Mouse (Mus musculus): ENCODE measurements around the gene 3110009E18Rik.
A peak's percentile ranks its signal among the peaks of the same experiment; 100 is the strongest.

Gene 3110009E18Rik

GRCm38 (mm10) chr1:120105556-120105959, 15.4 kb upstream of the 3110009E18Rik start:
- peak; percentile 11 for DNase-seq (ENCODE audit: low read depth)

DNA sequence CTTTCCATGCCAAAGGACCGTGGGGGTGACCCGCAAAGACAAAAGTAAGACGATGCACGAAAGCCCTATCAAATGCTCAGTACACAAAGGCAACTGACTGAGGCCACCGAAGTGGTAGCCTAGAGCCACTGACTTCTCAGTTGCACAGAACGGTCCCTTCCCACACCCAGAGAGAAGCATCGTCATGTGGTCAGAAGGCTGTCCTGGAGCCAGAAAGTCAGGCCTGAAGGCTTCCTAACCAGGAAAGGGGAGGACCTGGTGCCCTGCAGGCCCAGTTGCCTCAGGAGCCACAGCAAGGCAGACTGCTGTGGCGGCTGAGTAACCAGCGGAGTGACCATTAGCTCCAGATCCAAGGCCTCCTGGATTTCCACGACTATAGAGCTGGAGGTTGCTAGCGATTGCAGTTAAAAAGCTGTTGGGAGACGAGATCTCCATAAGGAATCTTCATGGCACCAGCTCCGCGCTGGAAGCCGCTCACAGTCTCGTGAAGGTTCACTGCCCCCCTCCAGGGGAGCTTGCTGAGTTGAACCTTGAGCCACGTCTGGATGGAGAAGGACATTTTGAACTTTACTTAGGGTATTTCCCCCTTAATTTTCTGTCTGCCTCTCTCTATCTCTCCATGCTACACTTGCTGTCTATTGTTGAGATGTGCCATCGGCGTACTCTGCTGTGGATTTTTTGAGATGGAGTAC, 11.1 kb upstream of the 3110009E18Rik start:
- no peak for DNase-seq (ENCODE audit: low read depth)

DNA sequence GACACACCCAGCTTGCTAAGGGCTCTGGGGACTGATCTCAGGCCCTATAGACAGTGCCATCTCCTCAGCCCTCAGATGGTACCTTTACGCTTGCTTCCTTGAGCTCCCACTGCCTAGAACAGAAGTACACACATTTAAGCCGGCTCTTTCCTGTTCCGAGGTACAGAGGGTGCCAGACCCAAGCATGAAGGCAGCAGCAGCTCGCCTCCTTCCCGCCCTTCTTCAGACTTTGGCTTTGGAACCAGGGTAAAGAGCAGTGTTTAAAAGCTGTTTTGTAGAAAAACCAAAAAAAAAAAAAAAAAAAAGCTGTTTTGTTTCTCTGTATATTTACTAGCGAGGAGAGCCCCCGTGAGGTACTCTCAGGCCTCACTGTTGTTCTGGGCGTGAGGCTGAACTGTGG, 9.2 kb upstream of the 3110009E18Rik start:
- DNase-seq (ENCODE audit: low read depth) = no peak

GRCm38 (mm10) chr1:120112251-120113187, 8.5 kb upstream of the 3110009E18Rik start:
- peak; percentile 71 for DNase-seq (ENCODE audit: low read depth)

DNA sequence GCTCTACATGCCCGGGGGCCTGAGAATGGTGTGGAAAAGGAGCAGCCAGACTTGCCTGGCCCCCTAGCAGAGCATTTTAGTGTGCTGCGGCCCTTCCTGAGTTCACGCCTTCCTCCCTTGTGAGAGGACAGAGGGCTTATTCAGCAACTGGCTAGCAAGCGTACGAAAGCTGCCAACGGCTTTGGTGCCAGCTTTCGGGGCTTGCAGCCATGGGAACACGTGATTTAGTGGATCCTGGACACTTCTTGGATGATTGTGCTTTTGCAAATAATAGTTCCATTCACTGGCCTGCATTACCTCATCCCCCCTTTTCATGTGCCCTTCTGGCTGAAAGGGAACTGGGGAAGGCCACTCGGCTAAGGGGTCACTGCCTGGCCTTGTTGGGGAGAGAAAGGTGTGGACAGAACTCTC, 5.3 kb upstream of the 3110009E18Rik start:
- DNase-seq (ENCODE audit: low read depth) = no peak

GRCm38 (mm10) chr1:120116106-120116505, 4.9 kb upstream of the 3110009E18Rik start:
- no peak for DNase-seq (ENCODE audit: low read depth)

DNA sequence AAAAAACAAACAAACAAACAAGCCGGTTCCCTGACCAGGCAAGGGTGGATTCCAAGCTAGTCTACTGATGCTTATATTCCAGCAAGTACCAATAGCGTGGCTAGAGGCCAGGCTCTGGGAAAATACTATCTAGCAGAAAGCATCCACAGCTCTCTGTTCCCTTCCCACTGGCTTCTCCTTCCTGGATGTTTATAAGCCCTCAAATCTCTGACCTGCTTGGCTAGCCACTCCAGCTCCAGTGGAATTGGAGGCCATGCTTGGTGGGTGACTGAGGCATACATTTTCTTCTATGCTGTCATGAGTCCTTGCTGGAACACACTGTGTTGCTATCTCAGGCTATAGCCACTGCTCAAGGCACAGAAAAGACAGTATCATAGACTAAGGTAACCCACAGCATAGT, 2.1 kb upstream of the 3110009E18Rik start:
- DNase-seq (ENCODE audit: low read depth) = no peak

GRCm38 (mm10) chr1:120119389-120119788, 1.6 kb upstream of the 3110009E18Rik start:
- no peak for DNase-seq (ENCODE audit: low read depth)

DNA sequence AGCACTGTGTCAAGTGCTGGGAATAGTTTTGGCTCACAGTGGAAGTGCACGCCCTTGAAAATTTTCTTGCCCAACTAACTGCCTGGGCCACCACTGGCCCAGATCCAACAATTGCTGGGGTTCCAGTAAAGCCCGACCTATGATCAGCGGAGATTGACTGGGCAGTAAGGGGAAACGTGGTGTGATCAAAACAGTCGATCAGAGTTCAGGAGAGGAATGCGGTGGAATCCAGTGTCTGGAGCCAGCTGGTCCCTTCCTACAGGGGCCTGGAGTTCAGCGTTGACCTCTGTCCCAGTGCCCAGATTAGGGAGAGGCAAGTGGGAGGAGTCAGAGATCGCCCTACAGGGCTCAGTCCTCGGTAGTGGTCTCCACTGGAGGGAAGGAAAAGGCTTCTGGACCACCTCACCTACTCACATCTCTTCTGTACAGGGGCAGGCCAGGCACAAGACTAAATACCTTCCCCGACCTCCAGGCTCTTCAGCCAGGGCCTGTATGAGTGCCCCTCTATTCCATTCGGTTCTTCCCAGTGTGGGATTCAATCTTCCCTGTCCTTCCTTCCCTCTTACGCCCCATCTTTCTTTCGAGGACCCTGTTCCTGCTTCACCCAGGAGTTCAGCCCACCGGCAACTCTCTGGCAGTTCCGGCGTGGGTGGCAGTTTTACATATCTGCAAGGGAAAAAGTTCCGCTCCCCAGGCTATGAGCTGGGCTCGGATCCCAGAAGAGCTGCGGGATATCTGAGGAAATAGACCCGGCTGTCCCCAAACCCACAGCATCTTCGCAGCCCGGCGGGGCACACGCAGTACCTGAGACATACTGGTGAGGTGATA, 632 bp upstream of the 3110009E18Rik start:
- DNase-seq (ENCODE audit: low read depth) = peak; percentile 69

DNA sequence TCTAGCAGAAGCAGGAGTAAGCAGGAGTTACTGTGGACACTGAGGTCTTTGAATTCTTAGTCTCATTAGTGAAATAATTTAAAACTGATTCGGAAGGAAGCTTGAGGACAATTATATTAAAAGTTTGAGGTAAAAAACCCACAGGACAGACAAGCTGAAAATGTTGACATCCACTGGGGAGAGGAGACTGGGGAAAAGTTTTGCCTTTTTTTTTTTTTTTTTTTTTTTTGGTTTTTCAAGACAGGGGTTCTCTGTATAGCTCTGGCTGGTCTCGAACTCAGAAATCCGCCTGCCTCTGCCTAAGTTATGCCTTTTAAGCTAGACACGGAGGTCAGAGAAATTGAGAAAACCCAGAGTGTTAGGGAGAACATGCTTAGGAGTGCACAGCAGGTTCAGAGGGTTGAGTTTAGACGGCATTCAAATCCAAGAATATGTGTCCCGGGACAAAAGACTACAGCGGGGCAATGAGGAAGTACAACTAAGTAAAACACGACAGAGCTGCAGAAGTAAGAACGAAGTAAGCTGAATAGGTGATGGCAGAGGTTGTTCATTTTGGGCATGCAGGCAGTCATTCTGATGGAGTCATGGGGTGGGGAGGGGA, 1.0 kb downstream of the 3110009E18Rik start:
- DNase-seq (ENCODE audit: low read depth) = peak; percentile 46

DNA sequence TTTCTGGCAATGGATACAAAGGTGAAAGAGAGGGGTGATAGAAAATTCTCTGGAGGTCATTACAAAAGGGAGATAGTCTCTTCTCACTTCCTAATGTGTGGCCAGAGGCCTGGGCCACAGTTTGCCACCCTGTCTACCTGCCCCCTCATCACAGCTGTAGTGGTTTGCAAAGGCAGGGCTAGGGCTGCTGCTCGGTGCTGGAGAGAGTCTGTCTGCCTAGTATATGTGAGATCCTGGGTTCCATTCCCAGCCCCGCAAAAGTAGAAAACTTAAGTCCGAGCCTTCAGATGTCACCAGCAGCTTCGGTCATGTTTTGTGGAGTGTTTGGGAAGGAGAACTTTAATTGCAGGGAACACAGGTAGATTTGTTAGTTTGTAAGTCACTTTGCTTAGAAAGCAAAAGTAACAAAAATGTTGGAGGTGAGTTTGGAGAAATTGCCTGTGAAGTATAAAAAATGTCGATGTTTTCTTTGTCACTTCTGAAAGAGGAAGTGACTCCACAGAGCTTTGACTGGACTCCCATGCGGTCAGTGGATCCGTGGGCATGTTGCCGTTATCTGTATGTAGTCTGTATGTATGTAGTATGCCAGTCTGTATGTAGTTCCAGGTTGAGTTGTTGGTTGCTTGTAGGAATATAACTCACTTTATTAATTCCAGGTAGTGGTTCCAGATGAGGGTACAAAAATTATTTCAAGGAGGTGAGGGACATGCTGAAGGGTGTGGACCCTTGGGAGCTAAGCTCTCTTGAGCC, 1.8 kb downstream of the 3110009E18Rik start:
- DNase-seq (ENCODE audit: low read depth) = peak; percentile 71

DNA sequence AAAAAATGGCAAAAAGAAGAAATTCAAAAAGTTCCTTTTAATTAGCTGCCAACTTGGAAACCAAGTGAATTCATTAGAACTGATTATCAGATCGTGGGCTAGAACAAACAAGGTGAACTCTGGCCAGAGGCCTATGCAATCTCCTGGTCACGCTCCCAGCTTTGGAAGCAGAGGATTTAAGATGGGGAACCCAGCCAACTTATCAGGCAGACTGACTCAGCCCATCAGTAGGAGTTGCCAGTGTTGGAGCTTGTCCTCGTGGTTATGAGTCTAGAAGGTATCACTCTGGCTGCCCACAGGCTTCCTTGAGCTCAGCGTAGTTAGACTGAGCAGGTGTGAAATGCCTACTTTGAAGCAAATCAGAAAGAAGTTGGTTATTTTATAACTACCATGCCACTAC, 3.9 kb downstream of the 3110009E18Rik start:
- DNase-seq (ENCODE audit: low read depth) = peak; percentile 34

GRCm38 (mm10) chr1:120125471-120125870, 4.5 kb downstream of the 3110009E18Rik start:
- no peak for DNase-seq (ENCODE audit: low read depth)

- no peak for DNase-seq (ENCODE audit: low read depth)
Observed at GRCm38 (mm10) chr1:120126318-120126717, 5.3 kb downstream of the 3110009E18Rik start.

- DNase-seq (ENCODE audit: low read depth) = no peak
Observed at GRCm38 (mm10) chr1:120132376-120132775, 11.4 kb downstream of the 3110009E18Rik start.

- peak; percentile 91 for DNase-seq (ENCODE audit: low read depth)
Observed at GRCm38 (mm10) chr1:120135934-120136786, 15.2 kb downstream of the 3110009E18Rik start.

DNA sequence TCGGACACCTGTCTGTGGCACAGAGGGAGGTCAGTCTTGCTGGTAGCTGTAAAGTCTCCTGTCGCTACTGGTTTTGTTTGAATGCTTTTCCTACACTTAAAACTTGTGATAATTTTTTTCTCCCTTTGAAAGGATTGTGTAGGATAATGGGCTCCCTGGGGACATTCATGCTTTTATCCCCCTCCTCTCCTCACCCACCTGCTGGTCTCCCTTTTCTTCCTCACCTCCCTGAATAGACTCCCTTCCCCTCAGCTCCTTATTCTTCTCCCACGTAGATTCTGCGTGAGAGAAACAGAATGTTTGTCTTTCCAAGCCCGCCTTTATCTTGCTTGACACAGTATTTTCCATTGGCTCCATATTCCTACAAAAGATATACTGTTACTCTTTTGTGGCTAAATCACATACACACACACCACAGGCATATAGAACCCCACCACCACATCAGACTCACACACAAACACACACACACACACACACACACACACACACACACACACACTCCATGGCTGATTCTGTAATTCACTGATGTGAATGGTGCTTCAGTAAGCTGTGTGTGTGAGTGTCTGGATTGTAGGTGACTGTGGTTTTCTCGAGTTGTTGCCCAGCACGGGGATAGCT, 18.0 kb downstream of the 3110009E18Rik start:
- no peak for DNase-seq (ENCODE audit: low read depth)

- DNase-seq (ENCODE audit: low read depth) = peak; percentile 64
Observed at GRCm38 (mm10) chr1:120140144-120140693, 19.2 kb downstream of the 3110009E18Rik start.

- no peak for DNase-seq (ENCODE audit: low read depth)
Observed at GRCm38 (mm10) chr1:120142551-120142950, 21.6 kb downstream of the 3110009E18Rik start.

Measured in 416B (cell line).